Mouse (Mus musculus) neural tube, embryonic 12.5 days (tissue): Measurements from ENCODE around the gene Rpp25. TPM values are rescaled to one million over a fixed set of nuclear protein-coding genes. Genes with fewer than 3 reads are reported as not detected.

Experiments
- ATAC-seq: fragments of 200-750 bp; cut with Nextera tagmentation; 2 replicates; pipeline ENCODE4 v1.8.0; 2017; ENCODE audit warnings: low read depth, mild to moderate bottlenecking, moderate TSS enrichment, moderate library complexity; ENCODE audit not compliant: low FRiP score
- H3K27ac ChIP-seq: fragments of 300-500 bp; sonication (generic); 2 replicates; pipeline ENCODE4 v1.5.1; 2016
- H3K27me3 ChIP-seq: fragments of 300-500 bp; sonication (generic); replicated peaks from 2 replicates; pipeline ENCODE4 v1.6.1; 2016; ENCODE audit warnings: mild to moderate bottlenecking
- H3K36me3 ChIP-seq: fragments of 300-500 bp; sonication (generic); 2 replicates; pipeline ENCODE4 v1.6.1; 2016; ENCODE audit warnings: mild to moderate bottlenecking
- H3K4me1 ChIP-seq: fragments of 300-500 bp; sonication (generic); 2 replicates; pipeline ENCODE4 v1.6.1; 2016
- H3K4me2 ChIP-seq: fragments of 300-500 bp; sonication (generic); replicated peaks from 2 replicates; pipeline ENCODE4 v1.6.1; 2016; ENCODE audit warnings: mild to moderate bottlenecking
- H3K4me3 ChIP-seq: fragments of 300-500 bp; sonication (generic); 2 replicates; pipeline ENCODE4 v1.5.1; 2016
- H3K9ac ChIP-seq: fragments of 300-500 bp; sonication (generic); 2 replicates; pipeline ENCODE4 v1.6.1; 2016; ENCODE audit warnings: mild to moderate bottlenecking
- H3K9me3 ChIP-seq: fragments of 300-500 bp; sonication (generic); 2 replicates; pipeline ENCODE4 v1.6.1; 2016; ENCODE audit warnings: mild to moderate bottlenecking
- WGBS: fragments of 180-500 bp; shearing (Covaris S2); methylation state at CpG from one replicate; pipeline ENCODE4 v1.1.7; 2016; 5-methylcytosine and 5-hydroxymethylcytosine counted together
- polyA plus RNA-seq: library from polyadenylated mRNA; unstranded; fragments of >200 nt; fragmentation: Nextera tagmentation; extraction: Ambion mirVana; gene quantifications from 2 replicates; pipeline ENCODE4 v1.2.1, GENCODE M21; 2016

Rpp25 gene
- polyA plus RNA-seq, 1 experiment from 2014 or later, result 12.4 TPM

- Histone ChIP-seq H3K9ac (peak overlapping the region; percentile 96), H3K4me1 (peaks cover 17% of the 10 kb centered on the region), H3K27ac (no peak overlapping the region), H3K4me2 (peak overlapping the region; percentile 85), H3K9me3 (no peaks in the 10 kb centered on the region), H3K27me3 (no peaks in the 10 kb centered on the region), H3K36me3 (no peaks in the 10 kb centered on the region), H3K4me3 (peak overlapping the region; percentile 98)
- ATAC-seq, result no peak
- WGBS, result 41% methylated on average over 7 of the region's 7 CpGs
Measured at GRCm38 (mm10) chr9:57522114-57522860, 18.5 kb downstream of the Rpp25 start.

DNA sequence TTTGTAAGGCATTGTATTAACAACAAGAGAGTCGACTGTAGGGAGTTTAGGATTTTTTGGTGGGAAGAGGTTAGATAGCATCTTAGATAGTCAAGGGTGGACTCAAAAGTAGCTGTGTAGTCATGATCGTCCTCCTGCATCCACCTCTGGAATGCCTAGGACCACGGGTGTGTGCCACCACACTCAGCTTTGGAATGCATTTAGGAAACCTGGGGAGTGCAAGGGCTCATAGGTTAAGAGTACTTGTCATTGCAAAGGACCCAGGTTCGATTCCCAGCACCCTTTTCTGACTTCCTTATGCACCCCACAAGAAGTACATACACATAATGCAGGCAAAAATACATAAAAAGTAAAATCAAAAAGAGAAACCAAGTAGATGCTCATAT, 19.0 kb downstream of the Rpp25 start:
- Histone ChIP-seq H3K27me3 (no peaks in the 10 kb centered on the region), H3K4me3 (peak overlapping the region; percentile 98; the same call in 1 of the 2 replicates), H3K27ac (no peak overlapping the region), H3K9me3 (no peaks in the 10 kb centered on the region), H3K4me1 (peaks cover 17% of the 10 kb centered on the region), H3K36me3 (no peaks in the 10 kb centered on the region), H3K4me2 (peak overlapping the region; percentile 85), H3K9ac (no peak overlapping the region)
- no peak for ATAC-seq
- 85% methylated on average over 4 of the region's 4 CpGs for whole genome bisulfite sequencing

- H3K36me3 ChIP-seq, result no peaks in the 10 kb centered on the region
- ATAC-seq, result no peak
- no peaks in the 10 kb centered on the region for H3K9me3 ChIP-seq
- no peak overlapping the region for H3K4me3 ChIP-seq
- H3K27ac ChIP-seq, result no peak overlapping the region
- no peak overlapping the region for H3K9ac ChIP-seq
- 79% methylated on average over 1 of the region's 1 CpGs for WGBS
- no peak overlapping the region; the same call in 1 of the 2 replicates for H3K4me2 ChIP-seq
- no peaks in the 10 kb centered on the region for H3K27me3 ChIP-seq
- H3K4me1 ChIP-seq, result peaks cover 17% of the 10 kb centered on the region
Measured at GRCm38 (mm10) chr9:57523754-57524153, 19.9 kb downstream of the Rpp25 start.

GRCm38 (mm10) chr9:57524439-57524838, 20.6 kb downstream of the Rpp25 start:
- peaks cover 17% of the 10 kb centered on the region for H3K4me1 ChIP-seq
- H3K36me3 ChIP-seq, result no peaks in the 10 kb centered on the region
- ATAC-seq, result no peak
- no peak overlapping the region for H3K27ac ChIP-seq
- H3K27me3 ChIP-seq, result no peaks in the 10 kb centered on the region
- H3K9me3 ChIP-seq, result no peaks in the 10 kb centered on the region
- no peak overlapping the region for H3K4me2 ChIP-seq
- H3K4me3 ChIP-seq, result no peak overlapping the region
- no peak overlapping the region for H3K9ac ChIP-seq

DNA sequence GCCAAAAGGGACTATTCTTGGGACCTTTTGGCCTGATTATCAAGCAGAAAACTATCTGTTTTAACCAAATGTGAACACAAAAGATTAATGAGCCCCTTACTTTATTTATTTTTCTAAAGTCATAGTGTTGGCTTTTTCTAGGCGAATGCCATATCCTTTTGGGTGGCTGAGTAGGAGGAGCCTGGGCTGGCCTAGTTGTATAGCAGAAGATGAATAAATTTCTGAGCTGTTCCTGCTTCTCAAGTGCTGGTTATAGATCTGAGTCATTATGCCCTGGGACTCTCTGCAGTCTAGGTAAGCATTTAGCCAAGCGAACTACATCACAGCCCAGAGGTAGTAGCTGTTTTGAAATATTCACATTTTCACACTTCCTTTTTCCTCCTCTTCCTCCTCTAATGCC, 21.7 kb downstream of the Rpp25 start:
- no peak overlapping the region for H3K4me2 ChIP-seq
- H3K36me3 ChIP-seq, result 0 out of 2 replicates have a peak, but pooled peaks cover 3% of the 10 kb centered on the region
- H3K4me3 ChIP-seq, result no peak overlapping the region
- no peaks in the 10 kb centered on the region for H3K27me3 ChIP-seq
- H3K4me1 ChIP-seq, result peaks cover 17% of the 10 kb centered on the region
- no peak overlapping the region for H3K9ac ChIP-seq
- WGBS, result 84% methylated on average over 2 of the region's 2 CpGs
- ATAC-seq, result no peak
- H3K9me3 ChIP-seq, result no peaks in the 10 kb centered on the region
- no peak overlapping the region for H3K27ac ChIP-seq

- Histone ChIP-seq H3K27ac (no peak overlapping the region), H3K36me3 (peaks cover 8% of the 10 kb centered on the region), H3K4me2 (no peak overlapping the region), H3K4me1 (peaks cover 17% of the 10 kb centered on the region), H3K4me3 (no peak overlapping the region), H3K9ac (no peak overlapping the region), H3K9me3 (no peaks in the 10 kb centered on the region), H3K27me3 (no peaks in the 10 kb centered on the region)
- no peak for ATAC-seq
Measured at GRCm38 (mm10) chr9:57526435-57526834, 22.6 kb downstream of the Rpp25 start.

- H3K9me3 ChIP-seq, result no peaks in the 10 kb centered on the region
- no peak overlapping the region for H3K4me2 ChIP-seq
- H3K36me3 ChIP-seq, result peaks cover 33% of the 10 kb centered on the region
- H3K27ac ChIP-seq, result no peak overlapping the region
- no peak for ATAC-seq
- peaks cover 4% of the 10 kb centered on the region; the same call in 1 of the 2 replicates for H3K4me1 ChIP-seq
- WGBS, result 81% methylated on average over 1 of the region's 1 CpGs
- H3K4me3 ChIP-seq, result no peak overlapping the region
- no peak overlapping the region for H3K9ac ChIP-seq
- H3K27me3 ChIP-seq, result no peaks in the 10 kb centered on the region
Measured at GRCm38 (mm10) chr9:57531946-57532345, 28.1 kb downstream of the Rpp25 start.

- Histone ChIP-seq H3K4me3 (no peak overlapping the region), H3K36me3 (peaks cover 48% of the 10 kb centered on the region), H3K27ac (no peak overlapping the region), H3K4me1 (peaks cover 18% of the 10 kb centered on the region), H3K9me3 (no peaks in the 10 kb centered on the region), H3K27me3 (no peaks in the 10 kb centered on the region), H3K9ac (no peak overlapping the region), H3K4me2 (peak overlapping the region; percentile 86; the same call in 1 of the 2 replicates)
- ATAC-seq, result no peak
- WGBS, result 95% methylated on average over 5 of the region's 5 CpGs
Measured at GRCm38 (mm10) chr9:57536362-57536761, 32.5 kb downstream of the Rpp25 start.

GRCm38 (mm10) chr9:57537044-57537727, 33.4 kb downstream of the Rpp25 start, which contains the start of gene Fam219b:
TSS of gene Fam219b (plus strand) at chr9:57537528.
- Histone ChIP-seq H3K4me1 (peaks cover 18% of the 10 kb centered on the region), H3K36me3 (peaks cover 43% of the 10 kb centered on the region), H3K4me3 (peak within 1 kb of the TSS; percentile 76), H3K9me3 (no peaks in the 10 kb centered on the region), H3K27me3 (no peaks in the 10 kb centered on the region), H3K4me2 (peak within 1 kb of the TSS; percentile 86), H3K9ac (peak within 1 kb of the TSS; percentile 83), H3K27ac (peak within 1 kb of the TSS; percentile 57; the same call in 1 of the 2 replicates)
- 2% methylated on average over 45 of the region's 45 CpGs for WGBS
- ATAC-seq, result peak; percentile 84

DNA sequence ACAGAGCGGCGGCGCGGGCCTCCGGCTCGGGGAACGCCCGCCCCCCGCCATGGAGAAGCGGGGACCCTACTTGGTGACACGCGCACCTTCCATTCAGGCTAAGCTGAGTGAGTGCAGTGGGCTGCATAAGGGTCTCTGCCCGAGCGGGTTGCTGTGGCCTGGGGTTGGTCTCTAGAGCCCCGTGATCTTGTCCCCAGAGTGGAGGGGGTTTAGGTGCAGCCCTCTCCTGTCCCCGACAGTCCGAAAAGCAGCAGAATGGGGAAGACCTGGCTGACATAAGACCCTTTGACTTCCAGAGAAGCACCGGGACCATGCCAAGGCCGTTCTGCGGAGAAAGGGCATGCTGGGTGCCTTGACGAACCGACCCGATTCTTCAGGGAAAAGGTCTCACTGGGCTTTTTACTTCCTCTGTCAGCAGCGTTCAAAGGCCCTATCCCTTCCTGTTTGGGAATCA, 33.9 kb downstream of the Rpp25 start:
- Histone ChIP-seq H3K9me3 (no peaks in the 10 kb centered on the region), H3K4me3 (peak overlapping the region; percentile 76), H3K4me2 (peak overlapping the region; percentile 86), H3K9ac (peak overlapping the region; percentile 83), H3K36me3 (peaks cover 44% of the 10 kb centered on the region), H3K27ac (peak overlapping the region; percentile 57; the same call in 1 of the 2 replicates), H3K27me3 (no peaks in the 10 kb centered on the region), H3K4me1 (peaks cover 18% of the 10 kb centered on the region)
- peak; percentile 68 for ATAC-seq
- WGBS, result under 1% methylated on average over 24 of the region's 24 CpGs

GRCm38 (mm10) chr9:57539550-57539949, 35.7 kb downstream of the Rpp25 start:
- Histone ChIP-seq H3K9ac (no peak overlapping the region), H3K9me3 (no peaks in the 10 kb centered on the region), H3K36me3 (peaks cover 53% of the 10 kb centered on the region), H3K4me3 (no peak overlapping the region), H3K4me1 (peaks cover 18% of the 10 kb centered on the region), H3K27me3 (no peaks in the 10 kb centered on the region), H3K4me2 (no peak overlapping the region), H3K27ac (no peak overlapping the region)
- ATAC-seq, result no peak
- 92% methylated on average over 2 of the region's 2 CpGs for WGBS

DNA sequence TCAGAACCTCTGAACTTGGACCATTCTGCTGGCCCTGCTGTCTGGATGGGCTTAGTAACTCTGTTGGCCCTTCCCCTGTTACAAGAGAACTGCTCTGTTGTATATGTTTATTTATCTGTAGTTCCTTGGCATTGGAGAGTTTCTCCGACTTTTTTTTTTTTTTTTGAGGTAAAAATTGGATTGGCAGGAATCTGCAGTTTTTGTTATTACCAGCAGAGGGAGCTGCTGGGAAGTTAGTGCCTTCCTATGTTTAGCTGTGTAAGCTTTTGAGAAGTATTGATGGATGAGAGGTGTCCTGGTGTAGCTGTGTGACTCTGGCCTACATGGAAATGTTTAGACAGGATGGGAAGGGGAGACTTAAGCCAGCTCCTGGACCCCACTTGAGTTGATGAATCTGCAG, 37.5 kb downstream of the Rpp25 start:
- H3K36me3 ChIP-seq, result peaks cover 67% of the 10 kb centered on the region
- H3K9ac ChIP-seq, result no peak overlapping the region
- H3K4me1 ChIP-seq, result peaks cover 18% of the 10 kb centered on the region
- H3K27ac ChIP-seq, result no peak overlapping the region
- H3K4me3 ChIP-seq, result no peak overlapping the region
- no peak for ATAC-seq
- H3K4me2 ChIP-seq, result no peak overlapping the region
- no peaks in the 10 kb centered on the region for H3K27me3 ChIP-seq
- H3K9me3 ChIP-seq, result no peaks in the 10 kb centered on the region
- WGBS, result 19% methylated on average over 1 of the region's 1 CpGs
